Mouse (Mus musculus): ENCODE data around the gene Mad1l1.

DNA sequence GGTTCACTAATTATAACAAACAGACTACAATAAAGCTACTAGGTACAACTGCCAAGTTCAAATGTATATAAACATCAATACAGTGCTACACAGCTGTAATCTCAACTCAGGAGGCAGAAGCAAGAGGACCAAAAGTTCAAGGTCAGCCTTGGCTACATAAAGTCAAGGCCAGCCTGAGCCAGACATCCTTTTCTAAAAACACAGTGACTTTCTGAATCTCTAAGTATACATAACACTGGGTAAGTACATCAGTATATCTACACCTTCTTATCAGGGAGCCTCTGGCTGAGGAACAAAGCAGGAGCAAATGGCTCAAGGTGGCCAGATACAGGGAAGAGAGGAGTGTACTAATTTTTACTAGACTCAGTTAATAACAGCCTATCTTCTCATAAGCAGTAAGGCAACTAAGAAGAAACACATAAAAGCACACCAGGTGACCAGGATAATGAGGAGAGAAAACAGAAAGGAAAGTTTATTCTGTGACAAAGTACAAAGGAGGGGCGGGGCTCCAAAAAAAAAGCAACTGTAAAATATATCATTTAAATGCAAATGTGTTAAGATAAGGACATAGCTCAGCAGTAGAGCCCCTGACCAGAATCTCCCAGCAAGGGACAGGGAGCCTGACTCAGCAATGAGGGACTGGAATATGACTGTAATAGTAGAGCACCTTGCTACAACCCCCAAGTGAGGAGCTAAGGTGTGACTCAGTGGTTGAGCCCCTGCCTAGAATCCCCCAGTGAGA lies 163.3 kb downstream of the Mad1l1 start:
- no peak for TF ChIP-seq CTCF (IDR thresholded peaks at IDR 0.05; ENCODE audit: insufficient read depth, low read depth, low read length)
- no peak for TF ChIP-seq POLR2A (IDR thresholded peaks at IDR 0.05; ENCODE audit: insufficient read depth, low read depth, low read length)
